Mouse (Mus musculus) midbrain, embryonic 10.5 days (tissue): ENCODE results near the gene Mllt11. TPM values are rescaled to one million over a fixed set of nuclear protein-coding genes. Genes with fewer than 3 reads are reported as not detected.

ENCODE experiments used
- DNase-seq: peaks from one replicate; pipeline ENCODE4 v3.0.0-alpha.2; 2017; ENCODE audit warnings: low spot score
- H3K27ac ChIP-seq: fragments of 300-500 bp; sonication (generic); replicated peaks from 2 replicates; pipeline ENCODE4 v1.5.1; 2016; ENCODE audit warnings: mild to moderate bottlenecking
- H3K27me3 ChIP-seq: fragments of 300-500 bp; sonication (generic); 2 replicates; pipeline ENCODE4 v1.6.1; 2016; ENCODE audit warnings: low read depth, mild to moderate bottlenecking; ENCODE audit not compliant: poor library complexity, severe bottlenecking
- H3K36me3 ChIP-seq: fragments of 300-500 bp; sonication (generic); 2 replicates; pipeline ENCODE4 v1.6.1; 2016; ENCODE audit warnings: mild to moderate bottlenecking, moderate library complexity
- H3K4me1 ChIP-seq: fragments of 300-500 bp; sonication (generic); 2 replicates; pipeline ENCODE4 v1.6.1; 2016
- H3K4me3 ChIP-seq: fragments of 300-500 bp; sonication (generic); 2 replicates; pipeline ENCODE4 v1.5.1; 2016; ENCODE audit warnings: mild to moderate bottlenecking, moderate library complexity
- H3K9me3 ChIP-seq: fragments of 300-500 bp; sonication (generic); replicated peaks from 2 replicates; pipeline ENCODE4 v1.6.1; 2016; ENCODE audit warnings: mild to moderate bottlenecking
- WGBS: fragments of 180-500 bp; shearing (Covaris S2); methylation state at CpG from one replicate; pipeline ENCODE4 v1.1.7; 2016; 5-methylcytosine and 5-hydroxymethylcytosine counted together
- polyA plus RNA-seq: library from polyadenylated mRNA; unstranded; fragments of >200 nt; fragmentation: Nextera tagmentation; extraction: Ambion mirVana; gene quantifications from 2 replicates; pipeline ENCODE4 v1.2.1, GENCODE M21; 2016

Gene Mllt11
- polyA plus RNA-seq, 1 experiment from 2014 or later = 41.1 TPM

- no peaks in the 10 kb centered on the region for H3K9me3 ChIP-seq
These were observed 32.8 kb upstream of the Mllt11 start for GRCm38 (mm10) chr3:95264724-95265123.

GRCm38 (mm10) chr3:95263089-95263739 lies 31.2 kb upstream of the Mllt11 start:
- Histone ChIP-seq H3K27ac (no peak overlapping the region; the same call in 1 of the 2 replicates), H3K27me3 (no peaks in the 10 kb centered on the region), H3K36me3 (peaks cover 92% of the 10 kb centered on the region), H3K9me3 (no peaks in the 10 kb centered on the region), H3K4me1 (peaks cover 6% of the 10 kb centered on the region; the same call in 1 of the 2 replicates), H3K4me3 (no peak overlapping the region)
- DNase-seq = peak; percentile 64
- WGBS = 47% methylated on average over 11 of the region's 11 CpGs

More at GRCm38 (mm10) chr3:95264724-95265123, 32.8 kb upstream of the Mllt11 start:
- WGBS = 83% methylated on average over 1 of the region's 1 CpGs
- Histone ChIP-seq H3K36me3 (peaks cover 91% of the 10 kb centered on the region), H3K27me3 (no peaks in the 10 kb centered on the region), H3K4me3 (no peak overlapping the region), H3K27ac (no peak overlapping the region), H3K4me1 (peaks cover 6% of the 10 kb centered on the region; the same call in 1 of the 2 replicates)
- DNase-seq = no peak

GRCm38 (mm10) chr3:95261975-95262374 lies 30.0 kb upstream of the Mllt11 start:
- H3K36me3 ChIP-seq = peaks cover 92% of the 10 kb centered on the region
- 94% methylated on average over 4 of the region's 4 CpGs for WGBS
- DNase-seq = no peak

GRCm38 (mm10) chr3:95256931-95257330 lies 25.0 kb upstream of the Mllt11 start:
- no peak for DNase-seq
- no peaks in the 10 kb centered on the region for H3K27me3 ChIP-seq
- WGBS = 86% methylated on average over 5 of the region's 5 CpGs
- no peak overlapping the region for H3K4me3 ChIP-seq
- H3K9me3 ChIP-seq = no peaks in the 10 kb centered on the region
- H3K27ac ChIP-seq = no peak overlapping the region
- peaks cover 96% of the 10 kb centered on the region for H3K36me3 ChIP-seq
- H3K4me1 ChIP-seq = no peaks in the 10 kb centered on the region

More at GRCm38 (mm10) chr3:95261975-95262374, 30.0 kb upstream of the Mllt11 start:
- Histone ChIP-seq H3K27ac (no peak overlapping the region), H3K4me1 (peaks cover 6% of the 10 kb centered on the region; the same call in 1 of the 2 replicates), H3K4me3 (no peak overlapping the region), H3K9me3 (no peaks in the 10 kb centered on the region), H3K27me3 (no peaks in the 10 kb centered on the region)

- no peak within 1 kb of the TSS for H3K4me3 ChIP-seq
- H3K9me3 ChIP-seq = no peaks in the 10 kb centered on the region
- H3K27me3 ChIP-seq = no peaks in the 10 kb centered on the region
- 59% methylated on average over 7 of the region's 7 CpGs for WGBS
- no peaks in the 10 kb centered on the region for H3K4me1 ChIP-seq
- DNase-seq = no peak
- H3K36me3 ChIP-seq = peaks cover 39% of the 10 kb centered on the region
- H3K27ac ChIP-seq = no peak within 1 kb of the TSS
These were observed 18.9 kb upstream of the Mllt11 start, which contains the start of gene Bnipl for GRCm38 (mm10) chr3:95250783-95251424. Gene Bnipl (minus strand): TSS chr3:95251193.

GRCm38 (mm10) chr3:95250361-95250760 lies 18.4 kb upstream of the Mllt11 start:
- no peak for DNase-seq
- Histone ChIP-seq H3K4me1 (no peaks in the 10 kb centered on the region), H3K9me3 (no peaks in the 10 kb centered on the region), H3K27me3 (no peaks in the 10 kb centered on the region), H3K4me3 (no peak overlapping the region), H3K36me3 (peaks cover 36% of the 10 kb centered on the region), H3K27ac (no peak overlapping the region)
- 82% methylated on average over 5 of the region's 5 CpGs for WGBS

- Histone ChIP-seq H3K4me3 (no peak overlapping the region), H3K27me3 (no peaks in the 10 kb centered on the region), H3K9me3 (no peaks in the 10 kb centered on the region), H3K36me3 (peaks cover 15% of the 10 kb centered on the region), H3K4me1 (no peaks in the 10 kb centered on the region), H3K27ac (no peak overlapping the region)
- DNase-seq = no peak
- WGBS = 70% methylated on average over 1 of the region's 1 CpGs
These were observed 15.8 kb upstream of the Mllt11 start for GRCm38 (mm10) chr3:95247660-95248336.

- Histone ChIP-seq H3K27ac (no peak overlapping the region), H3K4me1 (no peaks in the 10 kb centered on the region), H3K36me3 (peaks cover 8% of the 10 kb centered on the region; the same call in 1 of the 2 replicates), H3K9me3 (no peaks in the 10 kb centered on the region), H3K27me3 (no peaks in the 10 kb centered on the region), H3K4me3 (no peak overlapping the region)
- DNase-seq = no peak
- 86% methylated on average over 5 of the region's 5 CpGs for WGBS
These were observed 14.7 kb upstream of the Mllt11 start for GRCm38 (mm10) chr3:95246465-95247231.

- Histone ChIP-seq H3K9me3 (no peaks in the 10 kb centered on the region), H3K4me1 (peaks cover 13% of the 10 kb centered on the region), H3K27me3 (no peaks in the 10 kb centered on the region), H3K36me3 (peaks cover 17% of the 10 kb centered on the region), H3K27ac (no peak overlapping the region), H3K4me3 (no peak overlapping the region)
- 84% methylated on average over 2 of the region's 2 CpGs for WGBS
- DNase-seq = no peak
These were observed 11.1 kb upstream of the Mllt11 start for GRCm38 (mm10) chr3:95243086-95243485.

- WGBS = 82% methylated on average over 7 of the region's 7 CpGs
- Histone ChIP-seq H3K27me3 (no peaks in the 10 kb centered on the region), H3K36me3 (peaks cover 33% of the 10 kb centered on the region), H3K4me3 (peak within 1 kb of the TSS; percentile 21), H3K9me3 (no peaks in the 10 kb centered on the region), H3K27ac (peak within 1 kb of the TSS; percentile 46; the same call in 1 of the 2 replicates), H3K4me1 (peaks cover 13% of the 10 kb centered on the region)
- DNase-seq = no peak
These were observed 9.5 kb upstream of the Mllt11 start, which contains the start of gene Gm128 for GRCm38 (mm10) chr3:95241498-95241897. Gene Gm128 (minus strand): TSS chr3:95241598.

GRCm38 (mm10) chr3:95240900-95241299 lies 8.9 kb upstream of the Mllt11 start:
- Histone ChIP-seq H3K9me3 (no peaks in the 10 kb centered on the region), H3K27ac (peak overlapping the region; percentile 46; the same call in 1 of the 2 replicates), H3K27me3 (no peaks in the 10 kb centered on the region), H3K4me1 (peaks cover 13% of the 10 kb centered on the region), H3K4me3 (peak overlapping the region; percentile 21), H3K36me3 (peaks cover 38% of the 10 kb centered on the region)
- DNase-seq = no peak
- WGBS = 37% methylated on average over 17 of the region's 17 CpGs

GRCm38 (mm10) chr3:95239971-95240370 lies 8.0 kb upstream of the Mllt11 start:
- H3K9me3 ChIP-seq = no peaks in the 10 kb centered on the region
- peaks cover 16% of the 10 kb centered on the region for H3K4me1 ChIP-seq
- H3K27ac ChIP-seq = no peak overlapping the region
- H3K36me3 ChIP-seq = peaks cover 42% of the 10 kb centered on the region
- H3K27me3 ChIP-seq = no peaks in the 10 kb centered on the region
- WGBS = 90% methylated on average over 12 of the region's 12 CpGs
- no peak overlapping the region for H3K4me3 ChIP-seq
- no peak for DNase-seq
